Mouse (Mus musculus): ENCODE results near the gene Crb1.
"Not testable (repeated sequence)": the region's sequence is repeated elsewhere in the genome, so short reads cannot be mapped to it uniquely, and the experiment has no call there.

The Crb1 gene

DNA sequence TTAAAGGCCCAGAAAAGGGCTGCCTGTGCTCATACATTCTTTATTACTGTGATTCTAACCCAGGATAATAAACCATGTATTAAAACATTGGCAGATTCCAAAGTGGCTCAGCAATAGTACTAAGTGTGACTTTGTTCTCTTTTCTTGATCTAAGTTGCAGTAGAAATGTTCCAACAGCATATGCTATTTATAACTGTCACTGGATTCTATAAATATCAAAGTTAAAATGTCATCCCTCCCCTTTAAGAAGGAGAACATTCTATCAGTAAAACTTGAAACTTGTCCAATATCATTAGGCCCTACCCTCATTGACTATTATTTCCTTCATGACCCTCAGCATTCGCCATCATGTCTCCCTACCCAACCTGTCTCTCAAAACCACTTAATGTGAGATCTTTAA lies 48.1 kb downstream of the Crb1 start:
- no peak for DNase-seq (ENCODE audit: low spot score in 2 of 2)

DNA sequence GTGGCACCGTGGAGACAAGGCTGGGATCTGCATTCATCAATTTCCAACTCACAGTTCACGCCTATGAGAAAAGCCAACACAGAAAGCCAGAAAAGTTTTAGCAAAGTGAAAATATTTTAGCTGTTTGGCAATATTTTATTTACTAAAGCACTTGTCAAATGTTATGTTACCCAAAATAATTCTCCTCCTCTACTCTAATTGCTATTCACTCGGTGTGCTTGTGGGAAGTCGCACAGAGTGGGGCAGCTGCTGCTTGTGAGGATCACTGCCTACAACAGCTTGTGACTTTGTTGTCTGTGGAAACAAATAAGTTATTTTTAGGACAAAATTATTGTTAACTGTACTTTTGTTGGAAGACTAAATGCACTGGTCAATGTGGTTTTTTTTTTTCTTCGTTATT lies 48.6 kb downstream of the Crb1 start:
- DNase-seq (ENCODE audit: low spot score in 2 of 2): no peak

DNA sequence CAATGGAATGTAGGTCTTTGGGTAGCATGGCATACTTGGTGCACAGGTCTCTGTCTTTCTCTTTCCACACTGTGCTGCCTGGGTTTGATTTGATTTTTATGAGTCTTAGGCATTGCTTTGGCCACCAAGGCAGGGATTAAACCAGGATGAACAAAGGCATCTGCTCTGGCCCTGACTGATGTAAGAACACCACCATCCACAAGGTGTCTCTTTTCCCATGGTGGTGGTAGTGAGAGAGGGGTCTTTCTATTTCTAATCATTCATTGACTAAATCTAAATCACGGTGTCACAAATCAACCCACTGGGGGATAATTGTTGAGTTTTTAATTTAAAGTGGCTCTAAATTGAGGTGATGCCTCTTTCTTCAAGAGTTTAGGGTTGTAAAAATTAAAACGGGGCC lies 51.5 kb downstream of the Crb1 start:
- no peak for DNase-seq (ENCODE audit: low spot score in 2 of 2)

DNA sequence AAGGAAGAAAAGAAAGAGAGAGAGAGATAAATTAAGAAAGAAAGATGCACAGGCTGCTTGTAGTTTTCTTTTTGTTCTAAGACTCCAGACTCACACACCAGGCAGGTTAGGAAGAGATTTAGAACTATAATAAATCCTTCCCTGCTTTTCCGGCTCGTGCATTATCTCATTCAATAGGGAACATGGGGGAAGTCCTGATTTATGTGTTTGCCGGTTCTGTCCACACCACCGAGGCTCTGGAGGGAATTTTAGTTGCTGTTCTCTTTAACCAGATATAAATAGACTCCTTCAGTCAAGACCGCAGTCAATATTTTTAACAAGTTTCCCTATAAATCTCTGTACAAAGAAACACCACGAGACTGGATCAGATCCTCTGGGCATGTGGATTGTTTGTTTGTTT lies 57.1 kb downstream of the Crb1 start:
- DNase-seq (ENCODE audit: low spot score in 2 of 2): no peak

DNA sequence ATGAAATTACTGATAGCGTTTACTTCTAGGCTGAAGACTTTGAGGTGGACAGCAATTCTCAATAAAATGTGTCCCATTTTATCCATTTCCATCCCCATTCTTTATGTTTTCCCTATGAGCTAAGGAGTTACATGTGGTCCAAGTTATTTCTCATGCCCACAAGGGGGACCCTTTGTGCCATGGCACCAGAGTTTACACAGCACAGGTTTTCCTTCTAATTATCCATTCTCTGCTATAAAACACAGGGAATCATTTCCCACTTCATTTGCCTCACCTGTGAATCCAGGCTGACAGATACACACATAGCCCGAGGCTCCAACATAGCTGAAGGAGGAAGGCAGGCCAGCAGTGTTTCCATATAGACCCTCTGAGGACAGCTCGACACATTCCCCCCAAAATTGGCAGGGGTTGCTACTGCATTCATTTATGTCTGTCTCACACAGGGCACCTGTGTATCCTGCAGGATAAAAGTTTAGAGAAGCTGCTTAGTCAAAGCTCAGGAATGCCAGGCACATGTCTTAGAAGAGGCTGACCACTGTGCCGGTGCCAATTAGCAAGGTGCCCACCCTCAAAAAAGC lies 62.5 kb downstream of the Crb1 start:
- DNase-seq (ENCODE audit: low spot score in 2 of 2): no peak

DNA sequence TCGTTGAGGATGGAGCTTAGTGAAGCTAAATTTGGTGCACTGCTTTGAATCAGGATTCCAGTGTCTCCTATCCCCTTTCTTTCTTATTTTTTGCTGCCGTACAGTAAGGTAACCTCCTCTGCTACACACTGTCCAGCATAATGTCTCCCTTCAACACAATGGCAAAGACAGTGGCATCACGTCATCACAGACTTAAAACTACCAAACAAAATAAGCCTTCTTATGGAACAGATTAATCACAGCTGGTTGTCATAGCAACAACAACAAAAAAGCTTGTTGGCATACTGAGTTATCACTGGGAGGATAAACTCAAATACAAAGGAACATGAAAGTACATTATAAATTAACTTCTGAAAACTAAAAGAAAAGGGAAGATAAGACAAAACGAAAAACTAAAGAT lies 68.0 kb downstream of the Crb1 start:
- no peak for DNase-seq (ENCODE audit: low spot score in 2 of 2)

DNA sequence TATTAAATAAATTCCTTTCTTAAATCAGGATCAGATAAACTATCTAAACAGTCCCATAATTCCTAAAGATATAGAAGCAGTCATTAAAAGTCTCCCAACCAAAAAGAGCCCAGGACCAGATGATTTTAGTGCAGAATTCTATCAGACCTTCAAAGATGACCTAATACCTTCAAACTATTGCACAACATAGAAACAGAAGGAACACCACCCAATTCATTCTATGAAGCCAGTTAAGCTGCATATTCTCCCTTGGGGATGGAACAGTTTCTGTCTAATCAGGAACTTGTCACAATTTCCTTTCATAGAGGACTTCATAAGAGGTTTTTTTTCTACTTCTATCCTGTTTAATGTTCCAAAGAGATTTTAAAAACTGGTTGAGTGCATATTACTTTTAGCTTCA lies 74.4 kb downstream of the Crb1 start:
- not testable (repeated sequence) for DNase-seq (ENCODE audit: low spot score in 2 of 2)

DNA sequence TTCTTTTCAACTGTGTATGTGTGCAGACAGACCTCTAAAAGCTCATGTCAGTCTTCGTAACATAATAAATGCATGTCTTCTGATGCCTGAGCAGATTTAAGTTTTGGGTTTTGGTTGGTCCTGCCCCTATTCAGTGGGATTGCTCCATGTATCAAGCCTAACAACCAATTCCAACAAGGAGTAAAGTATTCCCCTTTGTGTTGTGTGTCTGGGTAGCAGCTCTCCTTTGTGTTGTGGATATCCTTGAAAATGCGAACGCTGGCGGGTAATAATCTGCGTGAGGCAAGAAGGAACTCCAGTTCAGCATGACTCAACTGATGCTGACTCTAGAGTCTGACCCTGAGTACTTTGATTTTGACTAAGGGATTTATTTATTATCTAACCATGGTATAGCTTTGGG lies 75.1 kb downstream of the Crb1 start:
- no peak for DNase-seq (ENCODE audit: low spot score in 2 of 2)

DNA sequence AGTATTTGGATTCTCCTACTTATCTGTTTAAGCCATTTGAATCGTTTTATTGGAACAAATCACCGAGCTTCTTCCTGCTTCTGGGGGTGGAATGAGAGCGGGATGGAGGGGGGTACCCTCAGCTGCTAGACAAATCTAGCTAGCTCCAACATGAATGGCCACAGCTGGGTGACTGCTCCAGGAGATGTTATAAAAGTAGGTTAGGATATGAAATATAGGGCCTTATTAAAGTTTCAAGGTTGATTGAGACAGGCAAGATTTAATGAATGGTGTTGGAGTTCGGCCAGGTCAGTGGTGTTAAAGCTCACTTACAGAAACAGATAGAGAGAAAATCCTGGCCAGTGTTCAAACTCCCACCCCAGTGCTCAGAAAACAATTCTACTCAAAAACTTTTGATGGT lies 84.9 kb downstream of the Crb1 start:
- DNase-seq (ENCODE audit: low spot score in 2 of 2): no peak

DNA sequence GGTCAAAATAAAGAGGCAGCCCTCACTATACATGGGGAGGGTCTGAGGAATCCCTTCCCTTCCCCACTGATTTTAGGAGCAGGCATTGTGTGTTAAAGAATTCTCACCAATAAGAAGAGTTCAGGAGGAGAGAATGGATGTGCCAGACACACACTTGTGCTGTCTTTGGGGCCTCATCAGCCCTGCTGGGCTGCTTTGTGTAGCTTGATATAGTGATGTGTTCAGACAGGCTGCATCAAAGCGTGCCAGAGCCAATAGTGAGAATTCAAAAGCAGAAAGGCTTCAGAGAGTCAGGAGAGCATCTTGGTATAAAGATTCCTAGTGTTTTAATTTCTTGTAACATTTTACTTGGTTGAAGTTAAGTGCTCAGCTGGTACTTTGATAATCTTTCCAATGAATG lies 85.3 kb downstream of the Crb1 start:
- no peak for DNase-seq (ENCODE audit: low spot score in 2 of 2)

DNA sequence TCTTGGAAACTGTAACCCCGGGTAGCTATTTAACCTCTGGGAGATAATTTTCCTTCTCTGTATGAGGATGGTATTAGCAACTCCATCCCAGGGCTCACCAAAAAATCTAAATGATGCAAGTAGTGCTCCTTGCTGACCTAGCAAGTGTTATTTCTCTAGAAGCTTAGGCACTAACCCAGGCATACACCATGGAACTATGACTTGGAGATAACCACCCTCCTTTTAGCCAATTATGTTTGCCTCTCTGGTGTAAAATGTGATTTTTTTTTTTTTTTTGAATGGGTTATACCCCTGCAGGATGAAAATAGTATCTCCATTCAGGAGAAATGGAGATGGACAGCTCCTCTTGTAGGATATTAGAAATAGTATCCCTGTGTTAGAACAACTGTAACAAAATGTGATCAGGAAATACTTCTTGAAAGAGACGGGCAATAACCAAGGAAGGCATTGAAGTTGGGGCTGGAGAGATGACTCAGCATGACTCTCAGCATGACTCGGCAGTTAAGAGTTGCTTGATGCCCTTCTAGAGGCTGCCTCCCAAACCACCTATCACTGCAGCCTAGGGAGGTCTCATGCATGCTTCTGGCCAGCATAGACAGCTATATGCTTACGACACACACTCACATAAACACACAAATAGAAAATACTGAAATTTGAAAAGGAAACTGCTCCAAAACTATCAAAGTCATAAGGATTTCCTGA lies 100.1 kb downstream of the Crb1 start:
- DNase-seq (ENCODE audit: low spot score in 2 of 2): peak in 1 of 2 experiments; percentile 13

DNA sequence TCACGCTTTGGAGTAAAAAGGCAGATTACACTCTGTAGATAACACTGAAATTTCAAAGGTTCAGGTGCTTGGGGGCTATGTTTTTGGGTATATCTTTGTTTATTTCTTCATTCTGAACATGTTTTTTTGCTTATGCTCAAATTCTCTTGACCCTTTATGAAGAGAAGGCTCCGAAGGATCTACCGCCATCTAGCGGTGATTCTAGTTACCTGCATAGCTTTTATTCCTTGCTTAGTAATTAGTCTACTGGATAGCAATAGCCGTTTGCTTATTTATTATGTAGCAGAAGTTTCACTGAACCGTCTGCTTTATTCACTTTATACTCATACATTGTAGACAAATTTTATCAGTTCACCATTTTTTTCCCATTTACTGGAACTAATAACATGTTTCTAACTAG lies 109.1 kb downstream of the Crb1 start:
- peak in 1 of 2 experiments; percentile 26 for DNase-seq (ENCODE audit: low spot score in 2 of 2)

DNA sequence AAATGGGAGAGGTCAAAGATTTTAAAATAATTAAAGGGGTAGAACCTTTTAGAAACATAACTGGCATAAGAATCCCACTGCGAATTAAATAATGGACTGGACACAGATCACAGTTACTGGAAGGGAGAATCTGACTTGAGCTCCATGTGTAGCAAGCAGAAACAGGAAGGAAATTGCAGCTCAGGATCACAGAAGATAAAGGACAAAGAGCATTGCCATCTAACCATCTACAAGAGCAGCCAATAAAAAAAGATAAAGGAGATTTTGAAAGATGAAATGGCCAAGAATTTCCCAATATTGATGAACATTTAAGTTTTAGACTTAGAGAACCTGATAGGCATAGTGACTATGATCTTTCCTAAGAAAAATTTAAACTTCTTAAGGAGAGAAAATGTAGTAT lies 112.7 kb downstream of the Crb1 start:
- DNase-seq (ENCODE audit: low spot score in 2 of 2): no peak

DNA sequence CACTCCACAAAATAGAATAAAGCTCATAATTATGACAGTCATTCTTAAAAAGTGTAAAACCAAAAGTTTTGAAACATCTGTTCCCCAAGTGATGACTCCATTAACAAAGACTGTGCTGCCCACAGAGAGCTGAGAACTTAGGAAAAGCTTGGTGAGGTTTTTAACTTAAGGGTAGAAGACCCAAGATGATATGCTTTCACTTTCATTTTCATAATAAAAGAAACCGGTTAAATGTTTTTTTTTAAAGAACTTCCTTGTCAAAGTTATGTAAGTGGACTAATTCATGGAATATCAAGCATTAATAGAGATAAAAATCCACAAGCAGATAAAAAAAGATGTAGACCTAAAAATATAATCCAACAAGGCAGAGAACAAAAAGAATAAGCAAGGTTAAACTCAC lies 113.7 kb downstream of the Crb1 start:
- no peak for DNase-seq (ENCODE audit: low spot score in 2 of 2)

DNA sequence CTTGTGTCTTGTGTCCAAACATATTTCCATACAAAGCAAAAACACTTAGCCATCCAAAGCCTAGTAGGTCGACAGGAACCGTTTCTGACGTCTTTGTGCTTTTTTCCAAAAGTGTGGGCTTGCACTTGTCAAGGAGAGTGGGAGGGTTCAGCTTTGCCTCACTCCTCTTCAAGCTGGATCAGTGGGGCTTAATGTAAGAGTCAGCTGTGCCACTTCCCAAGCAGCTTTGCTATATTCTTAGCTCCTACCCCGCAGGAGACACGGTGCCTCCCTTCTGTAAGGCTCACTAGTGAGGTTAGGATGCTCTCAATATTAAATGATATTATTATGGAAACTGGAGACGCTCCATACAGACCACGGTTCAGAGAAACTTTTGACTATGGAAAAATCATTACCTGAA lies 121.3 kb downstream of the Crb1 start:
- DNase-seq (ENCODE audit: low spot score in 2 of 2): no peak

DNA sequence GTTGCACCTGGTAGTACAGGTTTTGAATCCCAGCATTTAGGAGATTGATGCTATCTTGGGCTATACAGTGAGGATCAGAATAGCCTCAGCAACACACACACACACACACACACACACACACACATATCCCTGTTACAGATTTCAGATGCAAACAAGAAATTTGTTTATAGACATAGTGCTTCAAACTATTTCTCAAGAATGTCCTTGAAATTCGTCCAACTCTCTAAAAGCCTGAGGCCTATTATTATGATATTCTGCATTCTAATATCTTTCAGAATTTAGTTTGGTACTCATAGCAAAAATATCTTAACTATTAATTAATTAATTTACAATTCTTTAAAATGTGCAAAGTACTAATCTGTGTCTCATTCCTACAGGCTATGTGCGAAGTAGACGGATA lies 124.9 kb downstream of the Crb1 start:
- no peak for DNase-seq (ENCODE audit: low spot score in 2 of 2)

DNA sequence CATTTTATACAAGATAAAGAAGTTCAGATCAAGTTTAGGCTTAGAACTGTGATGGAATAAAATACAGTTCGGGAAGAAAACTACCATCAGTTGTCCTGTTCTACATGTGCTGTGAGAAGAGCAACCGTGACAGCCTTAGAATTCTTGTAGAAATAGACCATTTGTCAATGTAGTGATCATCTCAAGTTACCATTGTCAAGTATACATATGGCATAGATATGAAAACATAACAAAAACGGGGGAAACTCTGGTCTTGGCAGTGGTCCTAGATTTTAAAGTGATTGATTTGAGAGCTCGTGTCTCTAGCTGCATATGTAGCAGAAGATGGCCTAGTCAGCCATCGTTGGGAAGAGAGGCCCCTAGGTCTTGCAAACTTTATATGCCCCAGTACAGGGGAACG lies 127.7 kb downstream of the Crb1 start:
- DNase-seq (ENCODE audit: low spot score in 2 of 2): no peak

DNA sequence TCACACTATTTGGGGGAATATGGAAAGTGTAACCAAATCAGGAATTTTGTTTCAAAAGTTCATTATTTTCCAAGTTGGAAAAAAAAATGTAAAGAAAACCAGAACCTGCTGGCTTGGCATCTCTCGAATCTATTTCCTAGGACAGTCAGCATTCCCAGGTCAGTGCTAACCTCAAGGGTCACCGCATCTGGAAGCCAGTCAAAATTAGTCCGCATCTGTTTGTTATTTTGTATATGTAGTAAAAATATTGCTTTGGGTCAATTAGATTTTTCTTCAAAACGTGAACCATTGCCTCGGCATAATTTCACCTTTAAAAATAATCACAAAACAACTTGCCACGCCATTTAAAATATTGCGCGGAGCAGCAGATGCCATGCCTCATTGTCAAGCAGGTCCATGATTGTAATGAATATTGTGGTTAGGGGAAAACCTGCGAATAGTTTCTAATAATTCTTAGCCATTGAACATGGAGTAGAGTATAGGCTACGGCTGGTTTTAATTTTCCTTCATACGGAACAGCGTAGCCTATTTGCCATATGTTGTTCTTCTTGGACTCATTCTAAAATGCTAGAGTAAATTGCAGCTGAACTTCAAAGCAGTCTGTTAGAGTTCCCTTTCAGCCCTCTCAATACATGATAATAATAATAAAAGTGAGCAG lies 130.0 kb downstream of the Crb1 start:
- no peak for DNase-seq (ENCODE audit: low spot score in 2 of 2)

DNA sequence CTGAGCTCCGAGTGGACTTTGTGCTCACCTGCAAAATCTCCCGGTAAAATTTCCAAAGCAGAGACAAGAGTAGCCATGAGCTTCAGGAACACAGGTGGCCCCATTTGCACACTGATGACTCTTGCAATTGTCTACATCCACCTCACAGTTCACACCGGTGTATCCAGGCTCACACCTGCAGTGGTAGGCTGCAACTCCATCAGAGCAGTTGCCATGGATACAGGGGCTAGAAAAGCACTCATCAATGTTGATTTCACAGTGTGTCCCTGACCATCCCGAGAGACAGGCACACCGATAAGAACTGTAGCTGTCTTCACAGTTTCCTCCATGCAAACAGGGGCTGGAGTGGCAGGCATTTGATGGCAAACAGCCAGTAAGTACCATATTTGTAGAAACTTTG lies 140.1 kb downstream of the Crb1 start:
- DNase-seq (ENCODE audit: low spot score in 2 of 2): no peak

DNA sequence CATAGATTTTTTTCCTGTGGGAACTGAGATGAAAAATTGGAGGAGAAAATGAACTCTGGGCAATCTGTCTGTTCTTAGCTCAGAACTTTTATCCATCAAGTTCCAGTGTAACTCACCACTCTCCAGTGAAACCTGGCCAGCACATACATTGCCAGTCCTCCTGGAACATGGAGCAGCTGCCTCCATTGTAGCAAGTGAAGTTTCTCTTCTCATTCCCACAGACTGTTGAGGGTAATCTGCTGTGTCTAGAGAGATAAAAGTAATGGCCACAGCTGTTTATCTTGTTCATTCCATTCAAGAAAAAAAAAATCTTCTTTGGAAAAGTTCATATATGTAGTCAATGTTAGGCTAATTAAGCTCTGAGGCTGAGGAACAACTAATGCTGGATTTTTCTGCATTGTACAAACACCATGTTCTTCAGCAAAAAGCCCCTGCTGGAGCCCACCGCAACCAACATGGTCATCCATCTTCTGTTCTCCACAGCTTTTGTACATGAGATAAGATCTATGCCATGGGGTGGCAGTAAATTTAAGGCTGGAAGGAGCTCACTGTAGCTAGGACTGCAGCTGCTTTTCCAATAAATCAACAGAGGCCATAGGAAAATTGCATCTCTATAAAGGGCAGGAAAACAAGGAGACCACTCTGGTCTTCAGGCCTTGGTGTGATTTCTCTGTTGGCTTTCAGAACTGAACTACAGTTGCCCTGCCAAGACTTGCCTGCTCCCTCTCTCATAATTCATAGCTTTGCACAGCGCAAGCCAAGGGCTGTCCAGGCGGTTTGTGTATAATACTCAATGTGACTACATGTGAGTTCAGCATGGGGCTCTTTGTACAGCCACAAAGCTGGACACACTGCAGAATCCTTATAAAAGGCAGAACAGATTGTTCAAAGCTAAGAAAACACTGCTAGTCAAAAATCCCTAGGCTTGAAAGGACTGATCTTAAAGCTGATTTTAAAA lies 142.0 kb downstream of the Crb1 start:
- DNase-seq (ENCODE audit: low spot score in 2 of 2): no peak

DNA sequence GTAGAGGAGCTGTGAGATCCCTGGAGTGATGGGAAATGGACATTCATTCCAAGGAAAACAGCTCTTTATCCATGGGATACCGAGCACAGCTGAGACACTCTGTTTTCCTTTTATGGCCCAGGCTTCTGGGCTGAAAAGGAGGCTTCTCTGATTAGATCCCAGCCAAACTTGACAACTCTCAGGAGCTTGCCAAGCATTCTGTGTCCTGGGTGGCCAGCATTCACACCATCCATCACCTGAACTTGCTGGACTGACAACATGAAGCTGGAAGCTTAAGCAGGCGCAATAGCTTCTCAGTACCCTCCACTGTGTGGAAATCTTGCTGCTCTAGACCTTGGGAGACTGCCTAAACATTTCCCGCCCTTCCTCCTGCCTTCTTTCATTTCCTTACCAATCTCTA lies 144.3 kb downstream of the Crb1 start:
- DNase-seq (ENCODE audit: low spot score in 2 of 2): no peak

DNA sequence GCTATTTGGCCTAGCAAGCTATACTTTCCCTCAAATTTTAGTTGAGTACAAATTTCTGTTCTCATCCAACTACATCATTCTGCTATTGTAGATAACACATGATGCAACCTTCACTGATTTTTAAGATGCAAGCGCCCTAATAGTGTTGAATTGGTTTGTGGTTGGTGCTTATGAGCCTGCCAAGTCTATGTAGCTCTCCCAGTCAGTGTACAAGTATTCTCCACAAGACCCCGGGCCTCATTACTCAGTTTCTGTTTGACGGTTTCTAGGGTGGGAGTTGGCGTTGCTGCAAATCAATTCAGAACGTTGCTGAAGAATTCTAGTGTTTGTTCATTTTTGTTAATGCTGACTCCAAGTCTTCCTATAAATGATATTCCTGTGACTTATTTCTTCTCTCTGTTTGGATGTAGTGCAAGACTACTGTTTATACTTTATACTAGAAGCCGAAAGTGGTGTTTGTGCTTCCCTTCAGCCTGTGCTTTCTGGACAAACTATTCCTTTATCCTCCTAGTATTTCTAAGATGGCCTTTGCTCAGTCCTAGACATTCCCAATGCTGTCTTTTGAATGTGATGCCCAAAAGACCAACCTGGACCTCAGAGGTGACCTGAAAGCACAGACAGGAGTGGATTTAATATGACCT lies 152.5 kb downstream of the Crb1 start:
- DNase-seq (ENCODE audit: low spot score in 2 of 2): no peak

All from spleen, postnatal 10 days (tissue).